Mouse (Mus musculus) brain, embryonic 14.5 days (tissue): ENCODE measurements around the gene Mbd4.

Experiments used
- CTCF ChIP-seq: fragments of 200-500 bp; IDR thresholded peaks from 2 replicates; pipeline ENCODE4 v1.5.1; 2012; ENCODE audit warnings: inconsistent platforms, mild to moderate bottlenecking, moderate library complexity, borderline replicate concordance; ENCODE audit not compliant: insufficient read depth, insufficient read length; ENCODE audit errors: extremely low read depth
- POLR2A ChIP-seq: fragments of 200-500 bp; IDR thresholded peaks from 2 replicates; pipeline ENCODE4 v1.6.1; 2012; ENCODE audit warnings: mild to moderate bottlenecking, inconsistent platforms, borderline replicate concordance; ENCODE audit not compliant: poor library complexity, insufficient read depth, insufficient read length, severe bottlenecking; ENCODE audit errors: extremely low read depth

- TF ChIP-seq POLR2A = no peak
- no peak for TF ChIP-seq CTCF
Measured at GRCm38 (mm10) chr6:115848598-115849304, 4.4 kb downstream of the Mbd4 start.
